Mouse (Mus musculus) midbrain, postnatal 0 days (tissue): ENCODE data around the gene Cyp4v3. TPM values are rescaled to one million over a fixed set of nuclear protein-coding genes. Genes with fewer than 3 reads are reported as not detected.

ENCODE experiments used
- ATAC-seq: fragments of 200-750 bp; cut with Nextera tagmentation; 2 replicates; pipeline ENCODE4 v1.8.0; 2017; ENCODE audit warnings: moderate number of reproducible peaks, mild to moderate bottlenecking, moderate TSS enrichment, moderate library complexity; ENCODE audit not compliant: low FRiP score
- DNase-seq: peaks from one replicate; pipeline ENCODE4 v3.0.0-alpha.2; 2015; ENCODE audit warnings: low spot score
- H3K27ac ChIP-seq: fragments of 300-500 bp; sonication (generic); 2 replicates; pipeline ENCODE4 v1.5.1; 2014; ENCODE audit warnings: low read depth, mild to moderate bottlenecking, low read length, mixed read lengths
- H3K27me3 ChIP-seq: fragments of 300-500 bp; sonication (generic); 2 replicates; pipeline ENCODE4 v1.6.1; 2014; ENCODE audit warnings: low read length, control low read depth, mixed read lengths; ENCODE audit not compliant: insufficient read depth
- H3K36me3 ChIP-seq: fragments of 300-500 bp; sonication (generic); 2 replicates; pipeline ENCODE4 v1.6.1; 2014; ENCODE audit warnings: low read length, control low read depth, mixed read lengths; ENCODE audit not compliant: insufficient read depth
- H3K4me1 ChIP-seq: fragments of 300-500 bp; sonication (generic); 2 replicates; pipeline ENCODE4 v1.6.1; 2014; ENCODE audit warnings: mild to moderate bottlenecking, control low read depth, antibody characterized with exemption, low read length, mixed read lengths; ENCODE audit not compliant: insufficient read depth
- H3K4me2 ChIP-seq: fragments of 300-500 bp; sonication (generic); 2 replicates; pipeline ENCODE4 v1.6.1; 2014; ENCODE audit warnings: low read depth, mild to moderate bottlenecking, low read length, mixed read lengths; ENCODE audit not compliant: poor library complexity, severe bottlenecking
- H3K4me3 ChIP-seq: fragments of 300-500 bp; sonication (generic); 2 replicates; pipeline ENCODE4 v1.5.1; 2014; ENCODE audit warnings: low read depth, mild to moderate bottlenecking, low read length, moderate library complexity
- H3K9ac ChIP-seq: fragments of 300-500 bp; sonication (generic); replicated peaks from 2 replicates; pipeline ENCODE4 v1.6.1; 2014; ENCODE audit warnings: mild to moderate bottlenecking, low read length, moderate library complexity, mixed read lengths; ENCODE audit not compliant: poor library complexity, severe bottlenecking
- H3K9me3 ChIP-seq: fragments of 300-500 bp; sonication (generic); 2 replicates; pipeline ENCODE4 v1.6.1; 2016; ENCODE audit warnings: low read length, control low read depth
- CTCF ChIP-seq: IDR thresholded peaks from 2 replicates; pipeline ENCODE4 v1.5.1; 2016; ENCODE audit warnings: antibody characterized with exemption, mild to moderate bottlenecking
- WGBS: fragments of 180-500 bp; shearing (Covaris S2); extraction: QIAGEN DNeasy Blood & Tissue Kit; methylation state at CpG from one replicate; pipeline ENCODE4 v1.1.7; 2014; 5-methylcytosine and 5-hydroxymethylcytosine counted together
- polyA plus RNA-seq: library from polyadenylated mRNA; unstranded; fragments of >200 nt; fragmentation: Nextera tagmentation; extraction: Ambion mirVana; gene quantifications from 2 replicates; pipeline ENCODE4 v1.2.1, GENCODE M21; 2015
- total RNA-seq: library from RNA; depleted of rRNA; stranded (reverse); fragments of >200 nt; gene quantifications from 2 replicates; pipeline ENCODE4 v1.2.3, GENCODE M21; 2014

Cyp4v3 gene
- total and polyA plus RNA-seq, 2 experiments from 2014 or later, result 2.4 to 2.7 TPM

GRCm38 (mm10) chr8:45291790-45292189, 41.2 kb downstream of the Cyp4v3 start:
- Histone ChIP-seq H3K36me3 (no peaks in the 10 kb centered on the region), H3K4me1 (no peaks in the 10 kb centered on the region), H3K9me3 (no peaks in the 10 kb centered on the region), H3K4me3 (no peak overlapping the region), H3K4me2 (no peak overlapping the region), H3K9ac (no peak overlapping the region), H3K27me3 (no peaks in the 10 kb centered on the region), H3K27ac (no peak overlapping the region)
- TF ChIP-seq CTCF, result no peak
- ATAC-seq (no peak; the same call in 1 of the 2 replicates), DNase-seq (peak; percentile 49)
- 77% methylated on average over 2 of the region's 2 CpGs for WGBS

- no peak for TF ChIP-seq CTCF
- WGBS, result 84% methylated on average over 8 of the region's 8 CpGs
- ATAC-seq (no peak), DNase-seq (no peak)
- Histone ChIP-seq H3K4me3 (no peak overlapping the region), H3K4me2 (no peak overlapping the region), H3K9ac (no peak overlapping the region), H3K9me3 (no peaks in the 10 kb centered on the region), H3K27ac (no peak overlapping the region), H3K27me3 (no peaks in the 10 kb centered on the region), H3K4me1 (no peaks in the 10 kb centered on the region), H3K36me3 (no peaks in the 10 kb centered on the region)
Observed at GRCm38 (mm10) chr8:45281630-45282029, 51.4 kb downstream of the Cyp4v3 start.

- ATAC-seq (no peak), DNase-seq (no peak)
- Histone ChIP-seq H3K9ac (no peak overlapping the region), H3K27ac (no peak overlapping the region), H3K4me2 (no peak overlapping the region), H3K9me3 (no peaks in the 10 kb centered on the region), H3K4me1 (no peaks in the 10 kb centered on the region), H3K27me3 (no peaks in the 10 kb centered on the region), H3K36me3 (no peaks in the 10 kb centered on the region), H3K4me3 (no peak overlapping the region)
- 84% methylated on average over 3 of the region's 3 CpGs for WGBS
- no peak for TF ChIP-seq CTCF
Observed at GRCm38 (mm10) chr8:45277453-45277852, 55.6 kb downstream of the Cyp4v3 start.

GRCm38 (mm10) chr8:45274317-45274716, 58.7 kb downstream of the Cyp4v3 start:
- Histone ChIP-seq H3K4me3 (no peak overlapping the region), H3K27ac (no peak overlapping the region), H3K27me3 (no peaks in the 10 kb centered on the region), H3K36me3 (no peaks in the 10 kb centered on the region), H3K4me2 (no peak overlapping the region), H3K9ac (no peak overlapping the region), H3K4me1 (no peaks in the 10 kb centered on the region), H3K9me3 (no peaks in the 10 kb centered on the region)
- no peak for DNase-seq
- WGBS, result 65% methylated on average over 4 of the region's 4 CpGs
- ATAC-seq, result no peak
- peak; percentile 17; the same call in 1 of the 2 replicates for TF ChIP-seq CTCF

GRCm38 (mm10) chr8:45269056-45269455, 64.0 kb downstream of the Cyp4v3 start:
- DNase-seq (no peak), ATAC-seq (no peak)
- Histone ChIP-seq H3K4me1 (no peaks in the 10 kb centered on the region), H3K27ac (no peak overlapping the region), H3K36me3 (no peaks in the 10 kb centered on the region), H3K9ac (no peak overlapping the region), H3K27me3 (no peaks in the 10 kb centered on the region), H3K4me2 (no peak overlapping the region), H3K4me3 (no peak overlapping the region), H3K9me3 (no peaks in the 10 kb centered on the region)
- no peak for TF ChIP-seq CTCF

GRCm38 (mm10) chr8:45268485-45268884, 64.5 kb downstream of the Cyp4v3 start:
- TF ChIP-seq CTCF, result no peak
- Histone ChIP-seq H3K4me3 (no peak overlapping the region), H3K27me3 (no peaks in the 10 kb centered on the region), H3K4me1 (no peaks in the 10 kb centered on the region), H3K4me2 (no peak overlapping the region), H3K36me3 (no peaks in the 10 kb centered on the region), H3K27ac (no peak overlapping the region), H3K9ac (no peak overlapping the region), H3K9me3 (no peaks in the 10 kb centered on the region)
- ATAC-seq (no peak), DNase-seq (no peak)
